Mouse (Mus musculus): ENCODE measurements around the gene Tnfaip6.

DNA sequence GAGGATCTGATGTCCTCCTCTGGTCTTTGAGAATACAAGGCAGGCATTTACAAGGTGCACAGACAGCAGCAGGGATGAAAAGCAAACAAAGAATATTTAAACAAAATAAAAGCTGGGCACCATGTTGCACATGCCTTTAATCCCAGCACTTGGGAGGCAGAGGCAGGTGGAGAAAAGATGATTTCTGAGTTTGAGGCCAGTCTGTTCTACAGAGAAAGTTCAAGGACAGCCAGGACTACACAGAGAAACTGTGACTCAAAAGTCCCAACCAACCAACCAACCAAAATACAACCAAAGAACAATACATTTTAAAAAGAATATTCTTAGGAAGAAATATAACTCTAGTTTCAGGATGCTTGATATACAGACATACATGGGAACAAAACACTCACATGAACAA, 19.9 kb downstream of the Tnfaip6 start:
- TF ChIP-seq CTCF (IDR thresholded peaks at IDR 0.05; ENCODE audit: low read depth, low read length) (no peak), GATA1 (IDR thresholded peaks at IDR 0.05; ENCODE audit: borderline replicate concordance, low read length) (no peak)
